Mouse (Mus musculus): ENCODE measurements around the gene Osbpl5. TPM values are rescaled to one million over a fixed set of nuclear protein-coding genes. Genes with fewer than 3 reads are reported as not detected.
"Not testable (repeated sequence)": the region's sequence is repeated elsewhere in the genome, so short reads cannot be mapped to it uniquely, and the experiment has no call there.

The Osbpl5 gene
- total RNA-seq, 2 experiments from 2014 or later: 14.6 to 15.2 TPM

DNA sequence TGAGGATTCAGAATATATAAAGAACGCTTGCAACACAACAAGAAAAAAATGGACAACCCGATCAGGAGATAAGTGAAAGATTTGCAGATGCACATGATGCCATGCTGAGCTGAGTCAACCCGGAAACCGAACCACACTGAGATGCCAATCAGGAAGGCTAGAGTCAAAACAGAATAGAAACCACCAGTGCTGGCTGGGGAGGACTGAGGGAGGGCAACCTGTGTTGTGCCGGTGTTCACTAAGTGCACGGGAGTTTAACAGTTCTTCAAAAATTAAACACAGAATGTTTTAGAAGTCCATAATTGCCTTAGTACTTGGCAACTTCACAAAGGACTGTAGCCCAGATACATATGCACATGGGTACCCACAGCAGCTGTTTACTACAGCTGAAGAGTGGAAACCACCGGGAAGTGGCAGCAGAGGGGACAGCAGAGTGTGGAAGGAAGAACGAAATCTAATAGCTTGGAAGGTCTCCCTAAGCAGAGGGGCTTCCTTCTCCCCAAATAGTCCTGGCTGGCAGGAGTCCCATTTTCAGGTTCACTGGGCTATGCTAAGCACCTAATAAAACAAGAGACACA, 43.9 kb downstream of the Osbpl5 start:
- intact Hi-C loops (cut with DNase I): no loop called here
- no peak for DNase-seq

DNA sequence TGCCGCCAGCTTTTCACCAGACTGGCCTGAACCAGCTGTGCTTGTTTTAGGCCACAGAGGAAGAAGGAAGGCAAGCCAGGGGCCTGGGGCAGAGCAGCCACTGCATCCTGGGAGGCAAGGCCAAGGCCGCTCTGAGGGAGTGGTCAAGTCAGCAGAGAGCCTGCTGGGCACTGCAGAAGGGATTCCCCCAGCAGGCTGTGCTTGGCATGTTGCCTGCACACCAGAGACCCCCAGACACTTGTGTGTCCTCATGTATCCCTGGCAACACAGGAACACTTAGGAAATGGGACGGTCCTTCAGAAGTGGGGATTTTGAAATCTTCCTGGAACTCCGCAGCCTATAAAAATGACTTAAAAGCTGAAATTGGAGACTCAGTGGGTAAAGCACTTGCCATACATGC, 44.8 kb downstream of the Osbpl5 start:
- intact Hi-C loops (cut with DNase I): no loop called here
- DNase-seq: no peak

DNA sequence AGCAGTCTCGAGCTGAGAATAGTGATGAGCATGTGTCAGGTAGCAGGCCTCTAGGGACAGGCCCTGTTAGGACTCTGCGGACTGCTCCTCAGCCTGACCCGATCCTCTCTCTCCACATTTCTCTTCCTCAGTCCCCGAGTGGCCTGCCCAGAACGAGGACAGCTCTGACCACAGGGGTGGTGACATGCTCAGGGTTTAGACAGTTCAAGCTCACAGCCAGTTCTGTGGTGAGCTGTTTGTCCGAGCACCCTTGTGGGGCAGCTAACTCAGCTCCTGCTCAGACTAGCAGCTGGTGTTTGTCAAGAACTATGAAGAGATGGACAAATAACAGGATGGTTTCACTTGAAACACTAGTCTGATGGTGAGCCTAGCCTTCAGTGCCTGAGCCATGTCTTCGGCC, 45.4 kb downstream of the Osbpl5 start:
- DNase-seq: no peak
- intact Hi-C loops (cut with DNase I): no loop called here

DNA sequence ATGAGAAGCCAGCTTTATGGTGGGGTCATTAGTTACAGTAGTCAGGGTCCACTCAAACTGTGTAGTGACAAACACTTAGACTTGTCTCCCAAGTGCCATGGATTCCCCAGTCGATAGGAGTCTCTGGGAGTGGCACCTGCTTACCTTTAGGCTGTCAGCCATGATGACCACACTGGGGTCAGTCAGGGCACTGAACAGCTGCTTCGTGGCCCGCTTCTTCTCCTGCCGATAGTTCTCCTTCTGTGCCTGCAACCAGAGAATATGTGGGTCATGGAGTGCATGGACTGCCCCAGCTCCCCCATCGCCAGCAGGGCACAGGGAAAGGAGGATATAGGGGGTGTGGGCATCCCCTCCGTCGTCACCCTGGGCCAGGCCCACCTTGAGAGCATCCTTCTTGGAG, 47.4 kb downstream of the Osbpl5 start:
- intact Hi-C loops (cut with DNase I): no loop called here
- DNase-seq: no peak

DNA sequence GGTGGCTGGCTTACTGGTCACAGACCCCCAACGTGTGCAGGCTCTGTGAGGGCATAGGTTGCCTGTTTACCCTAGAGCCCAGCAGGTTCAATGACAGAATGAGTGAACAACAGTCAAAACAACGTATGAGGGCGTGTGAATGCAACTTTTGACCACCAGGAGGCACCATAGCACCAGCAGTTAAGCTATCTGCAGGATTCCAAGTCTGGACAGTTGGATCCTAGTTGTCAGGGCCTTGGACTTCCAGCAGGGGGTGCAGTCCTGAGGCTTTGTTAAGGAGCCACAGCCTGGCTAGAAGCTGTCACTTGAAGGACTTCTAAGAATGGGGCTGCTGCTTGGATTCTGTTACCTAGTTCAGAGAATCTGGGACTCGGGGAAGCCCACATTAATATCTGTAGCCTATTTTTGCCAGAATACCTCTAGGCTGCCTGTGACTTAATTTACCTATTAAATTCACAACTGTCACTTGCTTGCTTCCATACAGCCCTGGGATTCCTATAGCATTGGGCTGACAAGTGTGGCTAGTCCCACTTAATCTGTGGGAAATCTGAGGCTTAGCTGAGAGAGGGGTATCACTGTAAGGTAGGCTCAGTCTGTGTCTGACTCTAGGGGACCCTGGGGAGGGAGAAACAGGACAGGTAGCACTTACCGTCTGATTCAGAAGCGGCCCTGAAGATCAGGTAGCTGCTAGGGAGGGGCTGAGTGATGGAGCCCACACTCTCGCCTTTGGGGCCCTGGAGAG, 49.9 kb downstream of the Osbpl5 start:
- DNase-seq: peak; percentile 90
- intact Hi-C loops (cut with DNase I): loop anchor here (1.0 kb wide), 1 partner anchor 41 kb away; no protein-coding TSS in a partner anchor

DNA sequence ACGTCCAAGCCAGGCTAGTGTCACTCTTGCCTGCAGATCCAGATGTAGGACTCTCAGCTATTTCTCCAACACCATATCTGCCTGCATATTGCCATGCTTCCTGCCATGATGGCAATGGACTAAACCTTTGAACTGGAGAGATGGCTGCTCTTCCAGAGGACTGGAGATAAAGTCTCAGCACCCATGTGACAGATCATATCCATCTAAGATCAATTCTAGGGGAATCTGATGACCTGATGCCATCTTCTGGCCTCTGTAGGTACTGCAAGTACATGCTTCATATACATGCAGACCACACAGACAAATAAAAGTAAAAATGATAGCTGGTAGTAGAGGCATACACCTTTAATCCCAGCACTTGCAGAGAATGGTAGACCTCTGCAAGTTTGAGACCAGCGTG, 60.6 kb downstream of the Osbpl5 start:
- no peak for DNase-seq
- intact Hi-C loops (cut with DNase I): no loop called here

DNA sequence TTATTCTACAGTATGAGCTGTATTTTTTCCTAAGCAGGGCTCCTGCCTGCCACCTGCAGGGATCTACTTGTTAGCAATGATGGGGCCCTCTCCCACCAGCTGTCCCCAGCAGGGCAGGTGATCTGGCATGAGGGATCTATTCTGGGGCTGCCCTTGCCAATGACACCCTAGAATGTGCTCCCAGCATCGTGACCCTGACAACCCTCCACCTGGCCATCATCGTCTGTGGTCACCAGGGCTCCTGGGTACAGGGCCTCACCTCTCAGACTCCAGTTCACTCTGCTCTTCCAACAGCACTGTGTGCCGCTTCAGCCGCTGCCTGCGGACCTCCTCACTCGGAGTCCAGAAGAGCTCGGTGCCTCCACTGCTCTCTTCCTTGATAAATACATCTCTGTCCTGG, 62.2 kb downstream of the Osbpl5 start:
- intact Hi-C loops (cut with DNase I): no loop called here
- DNase-seq: no peak

DNA sequence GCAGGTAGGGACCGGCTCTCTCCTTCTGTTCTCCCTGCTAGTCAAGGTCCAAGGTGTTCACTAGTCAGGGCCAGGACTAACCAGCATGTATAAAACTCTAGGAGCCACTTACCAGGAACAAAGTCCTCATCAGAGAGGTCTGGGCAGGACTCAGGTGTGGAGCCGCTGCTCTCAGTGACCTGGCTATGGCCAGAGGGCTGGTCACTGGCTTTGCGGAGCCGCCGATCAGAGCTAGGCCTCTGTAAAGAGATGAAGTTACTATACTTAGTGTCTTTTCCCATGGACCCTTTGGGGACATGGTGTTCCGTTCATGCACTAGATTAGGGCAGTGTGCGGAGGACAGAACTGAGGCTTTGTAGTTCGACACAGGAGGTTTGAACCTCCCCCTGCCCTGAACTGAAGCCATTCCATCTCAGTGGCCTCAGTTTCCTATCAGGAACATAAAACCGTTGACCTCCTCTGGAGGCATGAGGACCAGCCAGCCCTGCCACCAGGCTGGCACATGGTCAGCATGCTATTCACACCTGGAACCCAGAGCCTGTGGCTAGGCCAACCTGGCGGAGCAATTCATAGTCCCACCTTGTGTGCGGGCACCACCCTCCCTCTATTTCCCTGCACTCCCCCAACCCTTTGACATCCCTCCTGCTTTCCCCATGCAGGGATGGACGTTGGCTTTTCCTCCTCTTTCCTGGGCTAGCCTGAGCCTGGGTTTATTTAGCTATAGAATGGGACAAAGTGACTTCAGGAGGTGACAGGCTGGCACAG, 63.9 kb downstream of the Osbpl5 start:
- intact Hi-C loops (cut with DNase I): no loop called here

DNA sequence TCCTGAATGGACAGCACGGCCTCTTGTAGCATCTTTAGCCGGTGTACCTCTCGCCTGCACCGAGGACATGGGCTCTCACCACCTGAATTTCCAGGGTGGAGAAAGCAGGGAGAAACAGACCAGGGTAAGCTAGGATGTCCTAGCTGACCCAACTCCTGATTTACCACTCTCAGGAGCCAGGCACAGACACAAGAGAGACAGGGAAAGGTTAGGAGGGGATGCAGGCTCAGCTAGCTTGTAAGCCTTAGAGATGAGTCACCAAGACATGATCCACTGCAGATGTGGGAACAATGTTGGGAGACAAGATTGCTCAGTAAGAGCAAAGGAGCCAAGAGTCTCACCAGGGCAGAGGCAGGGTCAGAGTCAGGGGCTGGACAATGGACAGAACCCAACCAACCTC, 64.9 kb downstream of the Osbpl5 start:
- no peak for DNase-seq
- intact Hi-C loops (cut with DNase I): no loop called here

More for the DNA sequence above, 63.9 kb downstream of the Osbpl5 start:
- no peak for DNase-seq

DNA sequence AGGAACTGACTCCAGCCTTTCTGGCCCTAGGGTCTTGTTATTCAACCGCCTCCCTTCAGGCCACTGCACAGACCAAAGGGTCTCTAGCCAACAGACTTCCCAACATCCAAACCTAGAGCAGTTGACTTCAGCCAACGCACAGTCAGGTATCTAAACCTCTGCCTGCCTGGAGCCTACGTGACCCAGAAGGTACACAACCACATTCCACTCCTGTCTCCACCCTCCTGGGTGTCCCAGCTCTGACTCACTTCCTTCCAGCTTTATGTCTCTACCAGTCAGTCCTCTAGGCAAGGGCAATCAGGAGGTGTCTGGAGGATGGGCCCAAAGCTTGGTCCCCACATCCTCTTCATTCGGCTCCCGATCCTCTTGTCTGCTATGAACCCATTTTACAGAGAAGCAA, 65.6 kb downstream of the Osbpl5 start:
- DNase-seq: no peak
- intact Hi-C loops (cut with DNase I): no loop called here

DNA sequence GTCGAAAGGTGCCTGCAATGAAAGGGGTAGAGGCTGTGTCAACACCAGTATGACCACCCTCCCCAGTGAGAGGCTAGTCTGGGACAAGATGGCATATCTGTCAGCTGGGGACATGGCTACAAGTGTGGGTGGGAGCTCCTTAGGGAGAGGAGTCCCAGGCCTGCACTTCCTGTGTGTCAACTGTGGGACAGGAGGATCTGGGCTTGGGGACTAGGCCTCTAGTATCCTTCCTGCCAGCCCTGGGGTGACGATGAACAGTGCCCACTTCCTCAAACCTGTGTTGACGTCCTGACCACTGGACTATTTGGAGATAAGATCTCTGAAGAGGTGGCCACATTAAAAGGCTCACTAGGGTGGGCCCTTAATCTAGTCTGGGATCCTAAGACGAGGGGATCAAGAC, 66.8 kb downstream of the Osbpl5 start:
- intact Hi-C loops (cut with DNase I): no loop called here

DNA sequence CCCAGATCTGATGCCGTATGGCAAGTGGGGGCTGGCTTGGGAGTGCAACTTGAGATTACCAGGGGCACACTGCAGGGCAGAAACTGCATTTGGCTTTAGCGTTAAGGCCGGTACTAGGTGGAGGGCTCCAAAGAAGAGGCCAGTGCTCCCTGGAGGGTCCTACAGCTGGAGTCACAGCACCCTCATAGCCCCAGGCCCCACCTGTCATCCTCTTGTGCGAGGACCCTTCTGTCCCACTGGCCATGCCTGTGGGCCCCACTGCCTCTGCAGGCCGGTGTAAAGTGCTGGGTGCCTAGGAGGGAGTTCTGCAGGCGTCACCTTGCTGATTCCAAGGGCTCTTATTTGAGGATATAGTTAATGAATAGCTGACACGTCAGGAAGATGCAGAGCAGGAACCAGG, 67.3 kb downstream of the Osbpl5 start:
- intact Hi-C loops (cut with DNase I): no loop called here
- no peak for DNase-seq

More for the DNA sequence above, 66.8 kb downstream of the Osbpl5 start:
- no peak for DNase-seq

DNA sequence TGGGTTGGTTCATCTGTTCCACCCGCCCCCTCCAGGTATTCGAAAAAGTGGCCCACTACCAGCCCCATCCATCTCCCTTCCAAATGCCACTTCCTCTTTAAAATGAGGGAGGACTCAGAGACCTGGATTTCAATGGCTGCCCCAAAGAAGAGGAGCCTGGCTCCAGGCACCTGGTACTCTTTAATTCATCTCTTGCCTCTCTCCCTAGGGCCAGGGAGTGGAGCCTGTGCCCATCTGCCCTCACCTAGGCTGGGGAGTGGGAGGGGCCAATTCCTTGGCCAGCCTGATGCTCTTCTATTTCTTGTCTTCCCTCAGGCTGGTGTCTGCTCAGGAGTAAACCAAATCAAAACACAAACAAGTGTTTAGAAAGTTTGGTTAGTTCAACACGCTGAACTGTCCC, 70.1 kb downstream of the Osbpl5 start:
- intact Hi-C loops (cut with DNase I): not testable (repeated sequence)

DNA sequence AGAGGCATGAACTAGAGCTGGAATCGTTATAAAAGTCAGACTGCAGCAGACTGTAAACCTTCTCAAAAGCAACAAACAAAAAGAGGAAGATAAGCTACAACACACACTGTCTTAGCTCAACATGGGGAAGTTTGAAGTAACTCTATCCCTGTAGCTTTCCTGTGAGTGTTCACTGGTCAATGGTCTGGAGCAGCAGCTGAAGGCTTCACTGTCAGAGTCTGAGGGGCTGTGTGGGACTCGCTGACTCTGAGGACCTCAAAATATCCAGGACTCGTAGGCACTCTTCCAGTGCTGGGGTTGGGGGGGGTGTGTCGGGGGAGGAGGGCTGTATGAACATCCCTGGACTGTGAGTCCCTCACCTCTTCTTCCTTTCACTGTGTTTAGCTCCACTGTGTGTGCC, 70.6 kb downstream of the Osbpl5 start:
- intact Hi-C loops (cut with DNase I); DNase-seq: not testable (repeated sequence)

More for the DNA sequence above, 70.1 kb downstream of the Osbpl5 start:
- DNase-seq: not testable (repeated sequence)

DNA sequence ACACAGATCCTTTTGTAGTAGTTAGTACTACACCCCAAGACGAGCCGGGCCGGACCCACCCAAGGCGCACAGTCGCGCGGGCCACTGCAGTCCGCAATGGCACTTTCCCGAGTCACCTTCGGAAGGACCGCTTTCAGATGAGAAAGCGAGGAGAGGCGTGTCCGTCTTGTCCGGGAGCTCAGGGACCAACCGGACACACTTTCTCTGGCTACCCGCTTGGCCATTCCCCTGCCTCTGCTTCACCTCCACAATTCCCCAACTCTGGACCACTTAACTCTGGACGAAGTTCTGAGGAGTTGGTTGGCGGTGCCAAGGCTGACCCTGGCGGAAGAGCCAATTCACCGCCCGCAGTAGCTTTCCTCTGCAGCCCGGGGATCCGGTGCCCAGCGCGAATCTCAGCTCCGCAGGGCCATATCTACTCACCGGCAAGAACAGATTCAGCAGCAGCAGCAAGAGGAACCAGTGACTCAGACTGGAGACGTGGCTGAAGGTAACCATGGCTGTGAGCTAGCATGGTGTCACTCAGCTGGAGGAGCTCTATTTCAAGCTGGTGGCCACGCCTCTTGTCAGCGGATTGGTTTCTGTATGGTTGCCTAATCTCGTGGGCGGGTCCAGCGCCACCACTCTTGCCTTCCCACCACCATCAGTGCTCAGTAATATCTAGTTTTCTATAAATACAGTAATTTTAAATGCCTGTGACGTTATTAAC, 71.3 kb downstream of the Osbpl5 start, which contains the start of gene Tnfrsf23:
TSS of gene Tnfrsf23 (minus strand) at position 514 of the 709 bp plus-strand sequence.
- DNase-seq: peak; percentile 50 to 57
- intact Hi-C loops (cut with DNase I): no loop called here

DNA sequence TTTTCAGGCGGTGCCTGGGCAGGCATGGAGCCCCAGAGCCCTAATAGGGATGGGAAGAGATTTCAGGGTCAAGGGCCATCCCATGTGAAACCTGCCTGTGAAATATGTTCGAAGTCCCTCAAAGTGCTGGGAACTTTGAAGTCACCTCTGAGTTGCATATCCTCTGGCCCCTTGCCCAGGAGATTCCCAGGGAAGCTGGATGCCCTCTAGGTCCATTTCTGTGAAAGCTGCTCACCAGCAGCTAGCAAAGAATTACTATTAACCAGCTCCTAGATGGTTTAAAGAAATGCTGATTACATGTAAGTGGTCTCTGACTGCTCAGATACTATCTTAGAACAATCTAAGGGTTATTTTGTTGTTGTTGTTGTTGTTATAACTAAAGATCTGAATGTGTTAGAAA, 72.2 kb downstream of the Osbpl5 start:
- DNase-seq: not testable (repeated sequence)
- intact Hi-C loops (cut with DNase I): loop anchor here (5.0 kb wide), 1 partner anchor 47 kb away; no protein-coding TSS in a partner anchor

DNA sequence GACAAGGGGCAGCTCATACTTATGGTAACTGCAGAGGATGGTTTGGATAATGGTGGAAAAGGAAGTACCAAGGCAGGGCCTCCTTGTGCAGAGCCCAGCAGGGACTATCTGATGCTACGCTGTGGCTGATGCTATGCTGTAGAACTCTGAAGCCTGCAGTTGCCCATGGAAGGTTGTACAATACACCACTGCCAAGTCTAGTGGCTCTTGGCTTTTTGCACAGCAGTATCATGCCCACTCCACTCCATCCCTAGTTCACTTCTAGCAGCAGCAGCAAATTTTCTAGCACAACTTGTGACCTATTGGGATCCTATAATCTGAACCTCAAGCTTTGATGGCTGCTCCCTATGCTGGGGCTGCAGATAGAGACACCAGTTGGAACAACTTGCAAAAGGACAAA, 75.2 kb downstream of the Osbpl5 start:
- intact Hi-C loops (cut with DNase I): loop anchor here (5.0 kb wide), 1 partner anchor 44 kb away; no protein-coding TSS in a partner anchor
- DNase-seq: no peak

DNA sequence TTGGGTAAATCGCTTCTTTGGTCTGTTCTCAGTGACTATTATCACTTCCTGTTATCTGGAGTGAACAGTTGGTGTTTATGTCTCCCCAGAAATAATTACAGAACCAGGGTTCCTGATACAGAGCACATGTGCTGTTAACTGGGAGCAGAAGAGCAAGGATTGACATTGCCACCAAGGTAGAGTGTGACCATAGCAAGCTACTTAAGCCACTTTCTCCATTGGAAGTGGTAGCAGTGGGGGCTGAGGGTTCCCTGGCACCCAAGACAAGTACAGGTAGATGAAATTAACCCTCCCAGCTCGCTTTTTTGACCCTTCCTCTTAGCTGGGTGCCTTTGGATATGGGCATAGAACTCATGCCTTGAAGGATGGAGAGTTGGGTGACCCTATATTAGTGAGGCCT, 75.9 kb downstream of the Osbpl5 start:
- not testable (repeated sequence) for DNase-seq
- intact Hi-C loops (cut with DNase I): loop anchor here (5.0 kb wide), 1 partner anchor 44 kb away; no protein-coding TSS in a partner anchor

DNA sequence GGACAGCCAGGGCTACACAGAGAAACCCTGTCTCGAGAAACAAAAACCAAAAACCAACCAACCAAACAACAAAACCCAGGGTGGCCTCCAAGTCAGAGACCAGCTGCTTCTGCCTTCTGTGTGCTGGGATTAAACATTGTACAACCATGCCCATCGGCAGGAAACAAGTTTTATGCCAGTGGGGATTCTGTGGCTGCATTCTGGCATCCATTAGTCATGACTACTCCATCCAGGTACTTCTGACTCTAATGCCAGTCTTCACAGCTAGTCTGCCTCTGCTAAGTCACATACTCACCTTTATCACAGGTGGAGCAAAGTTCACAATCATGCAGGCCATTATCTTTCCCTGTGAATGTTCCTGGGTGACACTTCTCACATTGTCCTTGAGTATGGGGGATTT, 77.1 kb downstream of the Osbpl5 start:
- intact Hi-C loops (cut with DNase I): loop anchor here (5.0 kb wide), 1 partner anchor 42 kb away; no protein-coding TSS in a partner anchor
- DNase-seq: not testable (repeated sequence)
